Mouse (Mus musculus) testis, adult 2 months (tissue): ENCODE data around the gene Scd3.

Source experiments
- CTCF ChIP-seq: fragments of 200-500 bp; IDR thresholded peaks from 2 replicates; pipeline ENCODE4 v1.5.1; 2012; ENCODE audit warnings: low read depth, mild to moderate bottlenecking, inconsistent platforms, low read length, moderate library complexity; ENCODE audit not compliant: control insufficient read depth, insufficient read depth, insufficient replicate concordance
- POLR2A ChIP-seq: fragments of 200-500 bp; IDR thresholded peaks from 2 replicates; pipeline ENCODE4 v1.6.1; 2012; ENCODE audit warnings: low read depth, mild to moderate bottlenecking, inconsistent platforms, low read length, moderate library complexity; ENCODE audit not compliant: control insufficient read depth

- no peak for TF ChIP-seq POLR2A
- TF ChIP-seq CTCF = no peak
Observed at GRCm38 (mm10) chr19:44275418-44275817, 72.3 kb downstream of the Scd3 start.
